Mouse (Mus musculus) kidney, adult 2 months (tissue): ENCODE data around the gene Zfp524. TPM values are rescaled to one million over a fixed set of nuclear protein-coding genes. Genes with fewer than 3 reads are reported as not detected.
A peak's percentile ranks its signal among the peaks of the same experiment; 100 is the strongest.

Experiments
- DNase-seq: peaks from one replicate; pipeline ENCODE4 v3.0.0; 2021
- H3K27ac ChIP-seq: fragments of 200-500 bp; 2 replicates; pipeline ENCODE4 v1.5.1; 2012; ENCODE audit warnings: low read depth, low read length, control low read depth, inconsistent platforms; ENCODE audit not compliant: insufficient read depth
- H3K27me3 ChIP-seq: fragments of 200-500 bp; replicated peaks from 2 replicates; pipeline ENCODE4 v1.6.1; 2012; ENCODE audit warnings: mild to moderate bottlenecking, moderate library complexity, low read length, inconsistent platforms; ENCODE audit not compliant: control insufficient read depth, insufficient read depth
- H3K36me3 ChIP-seq: fragments of 200-500 bp; 2 replicates; pipeline ENCODE4 v1.6.1; 2012; ENCODE audit warnings: mild to moderate bottlenecking, moderate library complexity, low read length, inconsistent platforms; ENCODE audit not compliant: control insufficient read depth, insufficient read depth
- H3K4me1 ChIP-seq: fragments of 200-500 bp; 2 replicates; pipeline ENCODE4 v1.6.1; 2011; ENCODE audit warnings: low read length; ENCODE audit not compliant: control insufficient read depth, insufficient read depth
- H3K4me3 ChIP-seq: fragments of 200-500 bp; 2 replicates; pipeline ENCODE4 v1.5.1; 2011; ENCODE audit warnings: mild to moderate bottlenecking, low read depth, low read length, control low read depth; ENCODE audit not compliant: insufficient read depth
- CTCF ChIP-seq: fragments of 200-500 bp; conservative IDR thresholded peaks from 2 replicates; pipeline ENCODE4 v1.5.1; 2011; ENCODE audit warnings: low read depth, mild to moderate bottlenecking, control low read depth, low read length, moderate library complexity, mixed read lengths; ENCODE audit not compliant: insufficient read depth, insufficient read length
- POLR2A ChIP-seq: fragments of 200-500 bp; IDR thresholded peaks from one replicate; pipeline ENCODE4 v1.6.1; 2011; ENCODE audit warnings: low read depth, low read length, control low read depth
- WGBS: fragments of 180-500 bp; shearing (Covaris S2); methylation state at CpG from one replicate; pipeline ENCODE4 v1.1.7; 2018; 5-methylcytosine and 5-hydroxymethylcytosine counted together
- polyA plus RNA-seq: library from polyadenylated mRNA; depleted of rRNA; stranded (reverse); fragments of >200 nt; gene quantifications from 2 replicates; pipeline ENCODE4 v1.2.3, GENCODE M21; 2012

Zfp524 gene
- polyA plus RNA-seq, 1 experiment: 35.7 TPM

DNA sequence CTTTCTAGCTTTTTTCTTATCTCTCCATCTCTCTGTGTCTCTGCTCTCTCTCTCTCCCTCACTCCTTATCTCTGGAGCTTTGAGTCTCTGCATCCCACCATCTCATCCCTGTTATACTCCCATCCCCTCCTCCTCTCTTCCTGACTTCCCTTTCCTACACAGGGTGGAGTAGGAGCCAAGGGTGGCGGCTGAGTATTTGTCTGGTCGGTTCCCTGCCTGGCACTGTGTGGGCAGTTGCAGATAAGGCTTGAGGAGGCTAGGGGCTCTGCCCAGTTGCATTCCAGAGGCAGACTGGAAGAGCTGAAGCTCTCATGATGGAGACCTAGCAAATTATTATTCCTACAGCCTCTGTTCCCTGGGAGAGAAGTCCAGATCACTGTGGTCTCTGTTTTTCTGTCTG is 26.0 kb upstream of the Zfp524 start:
- WGBS: 54% methylated on average over 2 of the region's 2 CpGs
- Histone ChIP-seq H3K36me3 (no peaks in the 10 kb centered on the region), H3K27ac (no peak overlapping the region), H3K4me3 (no peak overlapping the region), H3K4me1 (no peaks in the 10 kb centered on the region), H3K27me3 (no peaks in the 10 kb centered on the region)
- DNase-seq: no peak
- no peak for TF ChIP-seq CTCF
- TF ChIP-seq POLR2A: no peak

- Histone ChIP-seq H3K36me3 (no peaks in the 10 kb centered on the region), H3K4me3 (no peak overlapping the region), H3K4me1 (0 out of 2 replicates have a peak, but pooled peaks cover 4% of the 10 kb centered on the region), H3K27ac (no peak overlapping the region), H3K27me3 (no peaks in the 10 kb centered on the region)
- 77% methylated on average over 55 of the region's 55 CpGs for WGBS
- no peak for TF ChIP-seq CTCF
- TF ChIP-seq POLR2A: no peak
- DNase-seq: no peak
These were observed 20.7 kb upstream of the Zfp524 start for GRCm38 (mm10) chr7:4993347-4993998.

- Histone ChIP-seq H3K27me3 (no peaks in the 10 kb centered on the region), H3K36me3 (no peaks in the 10 kb centered on the region), H3K4me1 (0 out of 2 replicates have a peak, but pooled peaks cover 4% of the 10 kb centered on the region), H3K4me3 (no peak overlapping the region), H3K27ac (no peak overlapping the region)
- TF ChIP-seq POLR2A (no peak), CTCF (no peak)
- 74% methylated on average over 59 of the region's 59 CpGs for WGBS
- DNase-seq: no peak
These were observed 20.0 kb upstream of the Zfp524 start for GRCm38 (mm10) chr7:4993999-4994788.

DNA sequence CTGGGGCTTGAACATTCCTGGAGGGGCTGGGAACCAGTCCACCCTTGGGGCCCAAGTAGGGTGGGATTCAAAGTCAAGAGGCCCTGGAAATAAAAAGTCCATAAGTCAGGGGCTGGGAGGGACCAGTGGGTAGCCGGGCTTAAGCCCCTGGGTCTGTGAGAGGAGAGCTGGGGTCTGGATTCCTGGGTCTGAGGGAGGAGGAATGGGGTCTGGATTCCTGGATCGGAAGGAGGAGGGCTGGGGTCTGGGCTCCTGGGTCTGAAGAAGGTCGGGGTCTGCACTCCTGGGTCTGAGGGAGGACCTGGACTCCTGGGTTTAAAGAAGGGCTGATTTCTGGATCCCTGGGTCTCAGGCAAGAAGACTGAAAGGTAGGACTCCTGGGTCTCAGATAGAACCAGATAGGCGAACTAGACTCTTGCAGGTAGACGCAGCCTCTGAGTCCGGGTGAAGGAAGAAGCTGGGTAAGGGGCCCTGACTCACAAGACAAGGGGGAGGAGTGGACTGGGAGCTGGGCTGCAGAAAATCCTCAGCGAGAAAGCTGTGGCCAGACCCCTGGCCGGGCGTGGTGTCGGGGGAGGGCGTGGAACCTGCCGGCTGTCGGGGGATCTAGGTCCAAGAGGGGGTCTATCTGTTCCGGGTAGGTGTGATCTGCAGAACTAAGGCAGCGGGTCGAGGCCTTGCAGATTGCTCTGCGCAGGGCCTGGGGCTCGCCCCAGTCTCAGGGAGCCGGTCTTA is 18.8 kb upstream of the Zfp524 start:
- Histone ChIP-seq H3K36me3 (no peaks in the 10 kb centered on the region), H3K27me3 (no peaks in the 10 kb centered on the region), H3K27ac (0 out of 2 replicates have a peak overlapping the region, but pooled peaks have one; percentile 7), H3K4me1 (0 out of 2 replicates have a peak, but pooled peaks cover 4% of the 10 kb centered on the region), H3K4me3 (peak overlapping the region; percentile 97)
- 5% methylated on average over 19 of the region's 19 CpGs for WGBS
- DNase-seq: no peak
- TF ChIP-seq CTCF: no peak
- TF ChIP-seq POLR2A: no peak

GRCm38 (mm10) chr7:4996003-4996895 is 18.0 kb upstream of the Zfp524 start, which contains the start of gene Zfp579:
Zfp579 (minus strand) TSS chr7:4996158.
- H3K4me3 ChIP-seq: peak within 1 kb of the TSS; percentile 97
- DNase-seq: peak; percentile 93
- TF ChIP-seq POLR2A (no peak), CTCF (no peak)
- WGBS: 4% methylated on average over 23 of the region's 26 CpGs
- H3K4me1 ChIP-seq: 0 out of 2 replicates have a peak, but pooled peaks cover 4% of the 10 kb centered on the region
- peak within 1 kb of the TSS; percentile 7; the same call in 1 of the 2 replicates for H3K27ac ChIP-seq
- H3K36me3 ChIP-seq: no peaks in the 10 kb centered on the region
- no peaks in the 10 kb centered on the region for H3K27me3 ChIP-seq

DNA sequence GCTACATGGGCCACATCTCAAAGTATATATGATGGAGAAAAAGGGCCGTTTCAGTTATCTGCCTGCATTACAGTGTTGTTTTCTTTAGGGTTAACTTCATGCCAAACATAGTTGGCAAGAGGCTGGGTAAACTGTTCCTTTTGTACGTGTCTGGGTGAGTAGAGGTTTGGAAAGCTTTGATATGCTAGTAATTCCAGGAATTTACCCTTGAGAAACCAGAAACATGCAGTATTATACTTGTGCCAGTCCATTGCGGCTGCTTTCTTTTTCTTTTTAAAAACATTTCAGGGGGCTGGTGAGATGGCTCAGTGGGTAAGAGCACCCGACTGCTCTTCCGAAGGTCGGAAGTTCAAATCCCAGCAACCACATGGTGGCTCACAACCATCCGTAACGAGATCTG is 17.3 kb upstream of the Zfp524 start:
- Histone ChIP-seq H3K4me1 (0 out of 2 replicates have a peak, but pooled peaks cover 4% of the 10 kb centered on the region), H3K27ac (peak overlapping the region; percentile 4; the same call in 1 of the 2 replicates), H3K27me3 (no peaks in the 10 kb centered on the region), H3K36me3 (no peaks in the 10 kb centered on the region), H3K4me3 (no peak overlapping the region)
- 49% methylated on average over 8 of the region's 8 CpGs for WGBS
- no peak for TF ChIP-seq POLR2A
- no peak for TF ChIP-seq CTCF
- no peak for DNase-seq
